Mouse (Mus musculus): ENCODE data around the gene Cd300ld4.

DNA sequence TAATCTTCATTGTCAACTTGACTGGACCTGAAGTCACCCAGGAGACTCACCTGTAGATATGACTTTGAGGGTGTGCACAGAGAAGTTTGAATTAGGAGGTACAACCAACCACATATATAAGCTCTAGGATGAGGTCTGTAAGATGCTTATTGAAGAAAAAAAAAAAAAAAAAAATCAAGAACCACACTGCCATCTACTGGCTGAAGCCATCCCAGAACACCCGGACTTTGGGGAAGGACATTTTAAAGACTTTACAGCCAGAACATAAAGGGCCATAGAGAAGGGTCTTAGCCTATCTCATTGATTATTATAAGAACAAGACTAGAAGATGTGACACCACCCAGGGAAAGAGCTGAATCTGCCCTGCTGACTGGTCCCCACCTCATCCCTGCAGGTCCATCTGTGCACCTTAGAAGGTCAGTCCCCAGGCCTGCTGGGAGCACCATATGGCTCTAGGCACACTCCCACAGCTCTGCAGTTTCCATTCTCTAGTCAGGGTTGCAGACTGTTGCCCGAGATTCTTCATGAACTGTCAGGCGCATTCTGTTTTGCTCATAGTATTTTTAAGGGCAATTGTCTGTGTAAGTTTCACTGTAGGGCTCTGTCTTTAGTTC is 22.6 kb upstream of the Cd300ld4 start:
- TF ChIP-seq CTCF (IDR thresholded peaks at IDR 0.05; ENCODE audit: control insufficient read depth, insufficient read depth, low read length) (no peak), POLR2A (IDR thresholded peaks at IDR 0.05; ENCODE audit: borderline replicate concordance, control insufficient read depth, low read depth, low read length) (no peak)
